Mouse (Mus musculus): ENCODE data around the gene Prss50. TPM values are rescaled to one million over a fixed set of nuclear protein-coding genes. Genes with fewer than 3 reads are reported as not detected.

Gene Prss50
- 0.89 TPM in 1 of 2 replicates, not detected in the other for polyA plus RNA-seq (2015; fragmentation: Nextera tagmentation; extraction: Ambion mirVana)

DNA sequence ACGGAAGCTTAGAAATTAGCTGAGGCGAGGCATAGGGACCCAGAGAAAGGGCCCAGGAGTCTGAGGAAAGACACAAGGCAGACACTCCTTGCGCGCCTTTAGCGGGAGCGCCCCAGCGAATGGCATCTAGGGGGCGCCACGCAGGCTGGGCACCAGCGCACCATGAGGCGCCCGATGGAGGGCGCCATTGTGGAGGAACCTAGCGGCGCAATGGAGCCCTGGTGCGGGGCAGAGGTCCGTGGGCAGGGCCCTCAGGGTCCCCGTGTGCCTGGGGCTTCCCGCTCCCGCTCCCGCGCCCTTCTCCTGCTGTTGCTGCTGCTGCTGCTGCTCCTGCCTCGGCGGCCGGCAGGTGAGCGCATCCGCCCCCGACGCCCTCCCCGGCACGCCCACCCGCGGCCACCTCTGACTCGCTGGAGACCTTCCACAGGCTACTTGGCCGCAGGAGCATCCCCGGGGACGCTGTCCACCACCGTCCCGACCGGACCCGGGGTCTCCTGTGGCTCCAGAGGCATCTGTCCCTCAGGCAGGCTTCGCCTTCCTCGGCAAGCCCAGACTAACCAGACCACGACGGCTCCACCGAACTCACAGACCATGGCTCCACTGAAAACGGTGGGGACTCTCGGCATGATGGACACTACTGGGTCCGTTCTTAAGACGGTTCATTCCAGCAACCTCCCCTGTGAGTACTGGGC is at the start of gene Prss50:
Gene Prss50 (plus strand): TSS at position 187 of the 692 bp plus-strand sequence.

DNA sequence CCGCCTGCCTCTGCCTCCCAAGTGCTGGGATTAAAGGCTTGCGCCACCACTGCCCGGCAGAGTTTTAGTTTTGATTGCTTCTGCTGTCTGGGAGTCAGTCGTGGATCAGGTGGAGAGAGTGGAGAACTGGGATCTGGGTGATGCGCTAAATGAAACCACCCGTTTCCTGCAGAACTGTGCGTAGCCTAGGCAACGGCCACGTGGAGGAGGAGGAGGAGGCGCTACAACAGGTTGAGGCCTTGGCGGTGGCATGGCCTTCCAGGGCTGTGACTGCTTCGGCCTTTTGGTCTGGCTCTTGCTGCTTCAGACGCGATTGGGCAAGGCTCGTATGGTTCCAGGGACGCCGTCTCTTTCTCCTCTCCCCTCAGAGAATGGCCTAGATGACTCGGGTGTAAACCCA is 44.0 kb upstream of the Prss50 start, which contains the start of gene Prss44:
Gene Prss44 (plus strand): TSS at position 206 of the 400 bp plus-strand sequence.

DNA sequence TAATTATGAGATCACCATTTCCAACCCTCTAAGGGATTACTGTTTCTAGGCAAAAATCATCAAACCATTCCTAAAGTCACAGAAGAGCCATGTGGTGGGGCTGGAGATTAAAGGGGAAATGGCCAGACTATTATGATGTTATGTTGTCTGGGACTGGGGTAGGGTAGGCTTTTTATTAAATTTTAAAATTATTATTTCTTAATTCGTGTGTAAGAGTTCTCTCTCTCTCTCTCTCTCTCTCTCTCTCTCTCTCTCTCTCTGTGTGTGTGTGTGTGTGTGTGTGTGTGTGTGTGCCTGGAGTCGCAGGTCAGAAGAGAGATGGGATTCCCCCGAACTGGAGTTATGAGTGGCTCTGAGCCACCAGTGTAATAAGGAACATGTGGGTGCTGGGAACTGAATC is 31.4 kb upstream of the Prss50 start, which contains the start of gene Prss43:
Gene Prss43 (plus strand): TSS at position 301 of the 400 bp plus-strand sequence.

DNA sequence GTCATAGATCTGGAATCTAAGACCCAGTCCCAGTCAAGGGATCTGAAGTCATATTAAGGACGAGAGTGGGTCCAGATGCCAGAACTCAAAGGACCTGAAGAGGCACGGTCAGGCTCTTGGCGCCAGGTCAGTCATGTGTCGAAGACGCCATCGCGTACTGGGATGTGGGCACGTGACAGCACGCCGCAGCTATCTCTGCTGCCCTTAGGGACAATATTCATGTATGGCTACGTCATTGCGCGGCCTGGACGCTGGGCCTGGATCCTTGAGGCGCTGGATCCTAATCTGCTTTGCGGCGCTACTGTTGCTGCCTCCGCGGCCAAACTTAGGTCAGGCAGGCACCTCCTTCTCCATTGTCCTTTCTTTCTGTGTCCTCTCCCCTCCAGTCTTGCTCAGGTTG is 23.4 kb upstream of the Prss50 start, which contains the start of gene Prss45:
Gene Prss45 (plus strand): TSS at position 178 of the 400 bp plus-strand sequence.

DNA sequence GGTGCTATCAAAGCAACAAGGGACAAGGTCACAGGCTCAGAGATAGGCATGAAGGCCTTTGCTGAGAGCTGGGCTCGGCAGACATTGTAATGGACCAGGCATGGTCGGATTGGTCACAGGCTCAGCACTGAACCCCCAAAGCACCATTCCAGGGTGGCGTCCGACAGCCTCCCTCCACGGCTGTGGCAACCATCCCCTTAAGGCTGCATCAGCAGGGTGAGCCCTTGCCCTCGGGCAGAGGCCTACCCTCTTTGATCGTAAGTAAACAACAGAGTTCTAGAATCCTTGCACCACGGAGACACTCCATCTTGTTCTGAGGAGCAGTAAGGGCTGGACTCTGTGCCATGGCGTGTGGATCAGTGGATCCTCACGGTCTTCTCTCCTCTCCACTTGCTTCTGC is 13.6 kb upstream of the Prss50 start, which contains the start of gene Prss46:
Gene Prss46 (plus strand): TSS at position 301 of the 400 bp plus-strand sequence.

DNA sequence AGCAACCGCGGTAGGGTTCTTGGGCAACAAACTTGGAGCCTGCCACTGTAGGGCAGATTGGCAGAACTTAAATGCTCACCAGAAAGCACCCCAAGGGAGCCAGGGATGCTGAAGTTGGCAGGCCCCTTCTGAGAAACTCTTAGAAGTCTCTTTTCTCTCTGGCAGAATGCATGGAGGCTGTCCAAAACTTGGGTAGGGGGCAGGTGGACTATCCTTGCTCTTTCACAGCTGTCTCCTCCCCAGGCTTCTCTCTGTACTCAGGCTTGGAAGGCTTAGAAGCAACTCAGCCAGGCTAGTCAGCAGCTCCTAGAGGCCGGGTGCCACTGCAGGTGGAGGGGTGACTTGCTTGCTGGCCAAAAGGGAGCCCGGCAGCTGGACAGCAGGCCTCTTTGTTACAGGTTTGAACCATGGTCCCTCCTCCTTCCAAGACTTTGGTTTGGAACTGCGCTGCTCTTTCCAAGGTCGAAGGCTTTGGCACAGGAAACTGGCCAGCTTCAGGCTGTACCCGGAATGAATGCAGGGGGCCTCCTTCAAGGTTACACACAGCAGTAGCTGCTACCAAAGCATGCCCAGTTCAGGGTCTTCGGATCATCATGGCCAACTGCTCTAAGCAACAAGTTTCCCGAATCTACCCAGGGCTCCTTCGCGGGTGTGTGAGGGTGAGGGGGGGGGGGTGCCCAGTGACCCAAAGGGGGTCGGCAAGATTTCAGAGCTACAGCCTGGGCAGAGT is 21.6 kb downstream of the Prss50 start, which contains the start of gene Als2cl:
Gene Als2cl (plus strand): TSS at position 680 of the 730 bp plus-strand sequence.

DNA sequence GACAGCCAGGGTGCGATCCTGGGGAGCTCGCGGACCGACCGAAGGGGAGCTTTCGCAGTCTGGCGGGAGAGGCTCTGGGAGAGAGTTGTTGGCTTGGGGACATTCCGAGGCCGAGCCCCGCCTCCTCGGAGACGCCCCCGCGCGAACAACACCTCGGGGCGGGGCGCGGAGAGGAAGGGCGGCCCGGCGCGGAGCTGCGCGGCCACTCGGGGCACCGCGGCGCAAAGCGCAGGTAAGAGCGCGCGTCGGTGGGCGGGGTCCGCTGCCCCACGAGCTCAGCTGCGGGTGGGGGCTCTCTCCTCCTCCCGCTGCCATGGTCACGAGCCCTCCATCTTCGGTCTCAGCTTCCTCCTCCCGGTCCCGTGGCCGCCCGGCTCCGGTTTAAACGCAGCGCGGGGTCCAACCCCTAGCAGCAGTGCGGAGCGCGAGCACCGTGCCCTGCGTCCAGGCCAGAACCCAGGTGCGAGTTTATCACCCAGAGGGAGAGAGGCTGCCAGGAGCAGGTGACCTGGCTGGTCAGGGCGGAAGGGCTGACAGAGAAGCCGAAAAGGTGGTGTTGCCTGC is 22.3 kb downstream of the Prss50 start, which contains the start of gene Tmie:
Gene Tmie (minus strand): TSS at position 116 of the 564 bp plus-strand sequence.

Other genes starting within 250 kb of the Prss50 start
- gene Nradd, start 233.5 kb upstream of the Prss50 start, polyA plus RNA-seq (2015; fragmentation: Nextera tagmentation; extraction: Ambion mirVana), result 25.0 and 25.1 TPM in 2 replicates
- 5.1 TPM in 2 replicates for gene Nbeal2, start 203.8 kb upstream of the Prss50 start, polyA plus RNA-seq (2015; fragmentation: Nextera tagmentation; extraction: Ambion mirVana)
- gene Ccdc12, start 201.5 kb upstream of the Prss50 start, polyA plus RNA-seq (2015; fragmentation: Nextera tagmentation; extraction: Ambion mirVana), result 120 and 139 TPM in 2 replicates
- 0.64 TPM in 1 of 2 replicates, not detected in the other for gene Myl3, start 116.1 kb upstream of the Prss50 start, polyA plus RNA-seq (2015; fragmentation: Nextera tagmentation; extraction: Ambion mirVana)
- gene Pth1r, start 110.8 kb upstream of the Prss50 start, polyA plus RNA-seq (2015; fragmentation: Nextera tagmentation; extraction: Ambion mirVana), result 16.7 and 20.3 TPM in 2 replicates
- not detected in 2 replicates for gene Prss42, start 59.8 kb upstream of the Prss50 start, polyA plus RNA-seq (2015; fragmentation: Nextera tagmentation; extraction: Ambion mirVana)
- not detected in 2 replicates for gene Prss44, start 44.0 kb upstream of the Prss50 start, polyA plus RNA-seq (2015; fragmentation: Nextera tagmentation; extraction: Ambion mirVana)
- gene Prss43, start 31.3 kb upstream of the Prss50 start, polyA plus RNA-seq (2015; fragmentation: Nextera tagmentation; extraction: Ambion mirVana), result not detected in 2 replicates
- gene Prss45, start 23.4 kb upstream of the Prss50 start, polyA plus RNA-seq (2015; fragmentation: Nextera tagmentation; extraction: Ambion mirVana), result not detected in 2 replicates
- 0.31 and 0.69 TPM in 2 replicates for gene Prss46, start 13.5 kb upstream of the Prss50 start, polyA plus RNA-seq (2015; fragmentation: Nextera tagmentation; extraction: Ambion mirVana)
- gene Als2cl, start 21.9 kb downstream of the Prss50 start, polyA plus RNA-seq (2015; fragmentation: Nextera tagmentation; extraction: Ambion mirVana), result 9.5 and 11.0 TPM in 2 replicates
- gene Tmie, start 22.1 kb downstream of the Prss50 start, polyA plus RNA-seq (2015; fragmentation: Nextera tagmentation; extraction: Ambion mirVana), result 0.76 and 1.5 TPM in 2 replicates
- gene Fam240a, start 58.9 kb downstream of the Prss50 start, polyA plus RNA-seq (2015; fragmentation: Nextera tagmentation; extraction: Ambion mirVana), result not detected in 2 replicates
- 0.08 TPM in 1 of 2 replicates, not detected in the other for gene Tdgf1, start 88.2 kb downstream of the Prss50 start, polyA plus RNA-seq (2015; fragmentation: Nextera tagmentation; extraction: Ambion mirVana)
- 0.37 and 0.39 TPM in 2 replicates for gene Lrrc2, start 93.6 kb downstream of the Prss50 start, polyA plus RNA-seq (2015; fragmentation: Nextera tagmentation; extraction: Ambion mirVana)
- gene Rtp3, start 132.6 kb downstream of the Prss50 start, polyA plus RNA-seq (2015; fragmentation: Nextera tagmentation; extraction: Ambion mirVana), result not detected in 2 replicates
- 0.79 and 1.5 TPM in 2 replicates for gene Ltf, start 161.3 kb downstream of the Prss50 start, polyA plus RNA-seq (2015; fragmentation: Nextera tagmentation; extraction: Ambion mirVana)
- 1.8 and 3.5 TPM in 2 replicates for gene Ccrl2, start 199.6 kb downstream of the Prss50 start, polyA plus RNA-seq (2015; fragmentation: Nextera tagmentation; extraction: Ambion mirVana)

Data from urinary bladder, postnatal 0 days (tissue).